Mouse (Mus musculus) kidney, postnatal 14 days (tissue): ENCODE measurements around the gene Ston2.
A peak's percentile ranks its signal among the peaks of the same experiment; 100 is the strongest.

Experiments
- DNase-seq: peaks from one replicate; pipeline ENCODE4 v3.0.0; 2022; ENCODE audit warnings: mixed read lengths

Ston2 gene

GRCm38 (mm10) chr12:91787959-91788437 lies at the start of gene Ston2:
Gene Ston2 (minus strand): TSS chr12:91788387.
- DNase-seq, result no peak

GRCm38 (mm10) chr12:91837401-91838065 lies 49.3 kb upstream of the Ston2 start:
- DNase-seq, result peak; percentile 47

DNA sequence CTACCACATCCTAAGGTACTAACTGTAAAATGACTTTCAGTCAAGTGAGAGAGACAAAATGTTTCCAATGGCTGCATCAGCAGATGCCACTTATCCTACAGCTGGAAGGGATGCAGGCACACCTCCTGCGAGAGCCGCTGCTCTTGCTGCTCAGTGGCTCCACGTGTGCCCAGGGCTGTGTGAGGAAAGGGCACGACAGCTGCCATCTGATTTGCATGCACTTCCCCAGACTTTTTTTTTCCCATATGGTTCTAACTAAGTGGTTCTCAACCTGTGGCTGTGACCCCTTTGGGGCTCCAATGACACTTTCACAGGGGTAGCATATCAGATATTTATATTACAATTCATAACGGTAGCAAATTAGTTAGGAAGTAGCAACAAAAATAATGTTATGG lies 45.7 kb upstream of the Ston2 start:
- no peak for DNase-seq

DNA sequence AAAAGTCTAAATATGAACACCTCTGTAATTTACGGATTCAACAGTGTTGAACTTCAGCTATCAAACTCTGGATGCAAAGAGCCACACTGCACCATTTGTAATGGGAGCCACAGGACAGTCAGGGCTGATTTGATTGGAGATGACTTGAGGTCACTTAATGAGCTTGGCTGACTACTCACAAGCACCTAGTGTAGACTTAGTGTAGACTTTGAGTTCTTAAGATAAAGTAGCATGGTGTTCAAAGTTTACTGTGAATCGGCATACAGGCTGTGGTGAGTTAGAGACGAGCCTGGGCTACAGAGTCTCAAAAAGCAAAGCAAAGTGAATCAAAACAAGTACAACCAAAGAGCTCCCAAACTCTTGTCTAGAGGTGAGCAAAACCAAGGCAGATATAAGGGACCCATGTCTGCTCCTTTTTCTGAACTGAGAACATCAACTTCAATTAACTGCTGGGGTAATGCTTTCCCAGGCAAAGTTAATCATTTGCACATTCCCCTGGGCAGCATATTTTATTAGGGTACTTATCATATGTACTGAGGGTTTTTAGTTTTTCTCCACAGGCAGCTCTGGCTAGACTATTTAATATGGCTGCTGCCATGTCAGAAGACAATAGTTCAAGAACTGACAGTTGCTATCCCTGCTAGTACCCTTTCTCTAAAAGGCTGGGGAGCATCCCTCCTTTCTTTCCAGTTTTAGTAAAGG lies 45.2 kb upstream of the Ston2 start:
- DNase-seq, result peak; percentile 13

DNA sequence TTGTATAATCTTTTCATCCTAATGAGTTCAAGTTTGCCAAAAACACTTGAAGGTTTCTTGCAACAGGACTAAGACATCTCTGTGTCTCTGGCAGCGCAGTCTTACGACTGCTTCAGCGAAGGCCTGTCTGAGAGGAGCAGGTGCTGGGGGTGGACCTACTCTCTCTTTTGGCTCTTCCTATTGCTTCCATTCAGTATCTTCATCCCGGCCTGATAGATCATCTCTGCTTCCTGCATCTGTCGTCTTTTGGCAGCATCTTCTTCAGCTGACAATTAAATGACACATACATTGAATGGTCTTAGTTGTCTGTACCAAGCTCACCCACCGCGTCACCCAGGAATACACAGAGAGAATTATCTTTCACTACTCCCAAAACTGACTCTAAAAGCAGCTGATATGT lies 43.2 kb upstream of the Ston2 start:
- no peak for DNase-seq

GRCm38 (mm10) chr12:91820461-91820860 lies 32.3 kb upstream of the Ston2 start:
- DNase-seq, result no peak

GRCm38 (mm10) chr12:91818726-91819125 lies 30.5 kb upstream of the Ston2 start:
- no peak for DNase-seq

GRCm38 (mm10) chr12:91815990-91816389 lies 27.8 kb upstream of the Ston2 start:
- peak; percentile 58 for DNase-seq

DNA sequence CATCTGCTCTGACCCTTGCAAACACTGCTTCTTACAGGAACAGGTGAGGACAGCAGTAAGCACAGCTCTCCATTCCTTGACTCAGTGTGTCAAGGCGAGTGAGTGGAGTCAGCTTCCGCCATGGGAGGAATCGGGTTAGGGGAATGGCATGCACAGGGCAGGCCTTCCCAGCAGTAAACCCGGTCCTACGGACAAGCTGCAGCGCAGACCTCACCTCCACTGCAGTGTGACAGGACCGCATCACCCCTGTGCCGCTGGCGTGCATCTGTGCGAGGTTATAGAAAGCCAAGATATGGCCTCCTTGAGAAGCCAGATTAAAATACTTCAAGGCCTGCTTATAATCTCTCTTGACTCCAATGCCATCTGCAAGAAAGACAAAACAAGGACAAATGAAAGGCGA lies 27.4 kb upstream of the Ston2 start:
- DNase-seq, result no peak

GRCm38 (mm10) chr12:91808911-91809310 lies 20.7 kb upstream of the Ston2 start:
- no peak for DNase-seq

GRCm38 (mm10) chr12:91807761-91808160 lies 19.6 kb upstream of the Ston2 start:
- no peak for DNase-seq

DNA sequence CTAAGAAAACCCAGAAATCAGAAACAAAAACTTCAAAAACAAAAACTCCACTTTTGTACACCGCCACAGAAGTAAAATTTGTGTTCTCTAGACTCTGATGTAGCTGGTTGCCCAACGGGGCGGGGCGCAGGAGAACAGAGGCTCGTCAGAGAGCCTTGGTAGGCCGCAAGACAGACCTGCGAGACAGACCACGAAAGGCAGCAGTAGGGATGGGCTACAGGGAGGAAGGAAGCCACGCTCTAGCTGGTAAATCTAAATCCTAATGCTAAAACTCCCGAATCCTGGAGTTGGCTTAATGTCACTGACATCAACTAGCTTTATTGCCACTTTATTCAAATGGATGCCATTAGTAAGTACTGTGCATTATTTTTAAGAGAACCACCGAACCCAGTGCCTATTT lies 18.9 kb upstream of the Ston2 start:
- DNase-seq, result no peak

DNA sequence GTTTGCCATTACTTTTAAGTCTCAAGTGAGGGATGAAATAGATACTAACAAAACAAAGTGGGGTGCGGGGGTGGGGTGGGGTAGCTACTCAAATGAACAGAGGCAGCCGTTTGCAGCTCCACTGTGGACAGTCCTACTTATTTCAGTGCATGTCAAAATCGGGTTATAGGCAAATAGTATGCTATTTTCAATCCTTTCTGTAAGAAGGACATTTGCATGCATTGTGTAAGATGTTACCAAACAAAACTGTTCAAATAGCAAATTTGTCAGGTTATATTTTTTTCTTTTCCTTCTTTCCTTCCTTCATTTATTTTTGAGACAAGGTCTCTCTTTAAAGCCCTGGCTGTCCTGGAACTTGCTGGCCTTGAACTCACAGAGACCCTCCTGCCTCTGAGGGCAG lies 16.1 kb upstream of the Ston2 start:
- no peak for DNase-seq

DNA sequence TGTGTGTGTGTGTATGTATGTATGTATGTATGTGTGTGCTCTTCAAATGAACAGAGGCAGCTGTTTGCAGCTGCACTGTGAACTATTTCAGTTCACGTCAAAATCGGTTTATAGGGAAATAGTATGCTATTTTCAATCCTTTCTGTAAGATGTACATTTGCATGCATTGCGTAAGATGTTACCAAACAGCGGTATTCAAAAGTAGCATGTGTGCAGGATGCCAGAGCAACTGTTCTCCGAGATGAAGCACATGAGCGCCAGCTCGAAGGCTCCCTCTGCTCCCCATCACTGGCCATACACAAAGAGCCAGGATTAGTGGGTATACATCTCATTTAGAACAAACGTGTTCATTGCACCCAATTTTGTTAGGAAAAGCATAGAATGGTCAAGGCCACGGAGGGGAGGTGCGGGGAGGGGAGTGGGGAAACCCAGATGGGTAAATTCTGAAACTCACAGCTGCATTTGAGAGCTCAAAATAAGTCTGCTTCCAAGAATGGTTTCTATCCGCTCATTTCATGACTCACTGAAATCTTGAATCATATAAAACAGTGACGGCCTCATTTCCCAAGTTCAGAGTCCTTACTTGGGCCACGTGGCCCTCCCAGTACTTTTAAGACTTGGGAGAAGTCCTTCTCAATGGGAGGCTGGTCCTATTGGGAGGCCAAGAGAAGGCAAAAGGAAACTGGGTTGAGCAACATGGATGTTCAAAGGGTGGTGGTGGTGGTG lies 15.2 kb upstream of the Ston2 start:
- DNase-seq, result no peak

- DNase-seq, result no peak
Observed at GRCm38 (mm10) chr12:91802586-91803206, 14.5 kb upstream of the Ston2 start.

- DNase-seq, result no peak
Observed at GRCm38 (mm10) chr12:91800861-91801385, 12.7 kb upstream of the Ston2 start.

GRCm38 (mm10) chr12:91799821-91800335 lies 11.7 kb upstream of the Ston2 start:
- DNase-seq, result no peak

DNA sequence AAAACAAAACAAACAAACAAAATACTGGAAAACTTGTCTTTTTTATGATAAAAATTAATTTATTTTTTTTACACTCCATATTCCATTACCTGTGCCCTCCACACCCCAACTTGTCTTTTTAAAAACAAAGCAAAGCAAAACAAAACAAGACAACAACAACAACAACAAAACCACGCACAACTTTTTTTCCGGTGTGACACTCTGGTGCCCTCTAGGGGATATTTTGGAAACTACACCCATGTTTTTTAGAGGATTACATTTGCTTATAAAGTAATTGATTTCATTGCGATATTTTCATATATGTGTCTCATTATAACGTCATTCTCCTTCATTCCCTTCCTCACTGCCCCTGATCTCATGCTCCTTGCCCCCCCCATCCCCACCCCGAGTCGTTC lies 11.2 kb upstream of the Ston2 start:
- DNase-seq, result peak; percentile 30

GRCm38 (mm10) chr12:91798720-91799378 lies 10.7 kb upstream of the Ston2 start:
- DNase-seq, result no peak

DNA sequence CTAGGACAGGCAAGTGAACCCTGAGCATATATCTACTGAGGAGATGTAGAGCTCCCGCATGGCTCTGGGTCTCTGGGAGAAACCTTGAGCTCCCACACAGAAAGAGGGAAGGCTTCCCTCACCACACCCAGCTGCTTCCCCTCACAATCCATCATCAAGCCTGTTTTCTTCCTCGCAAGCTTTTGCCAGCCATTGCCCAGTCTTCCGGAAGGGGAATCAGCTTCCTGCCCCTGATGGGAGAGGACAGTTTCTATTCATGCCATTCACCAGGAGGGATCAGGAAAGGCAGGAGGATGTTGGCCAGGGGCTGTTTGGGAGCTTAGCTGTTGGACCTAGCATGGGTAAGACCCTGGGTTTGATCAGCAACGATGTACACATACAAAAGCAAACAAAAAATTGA lies 8.6 kb upstream of the Ston2 start:
- DNase-seq, result peak; percentile 58

DNA sequence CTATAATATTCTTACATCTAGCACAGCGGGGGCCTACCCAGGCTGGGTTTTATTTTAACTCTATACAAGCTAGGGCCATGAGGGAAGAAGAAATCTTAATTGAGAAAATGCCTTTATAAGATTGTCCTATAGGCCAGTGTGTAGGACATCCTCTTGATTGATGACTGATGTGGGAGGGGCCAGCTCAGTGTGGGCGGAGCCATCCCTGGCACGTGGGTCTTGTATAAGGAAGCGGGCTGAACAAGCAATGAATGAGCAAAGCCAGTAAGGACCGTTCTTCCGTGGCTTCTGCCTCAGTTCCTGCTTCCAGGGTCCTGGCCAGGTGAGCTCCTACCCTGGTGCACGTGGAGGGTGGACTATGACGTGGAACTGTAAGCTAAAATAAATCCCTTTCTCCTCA lies 5.1 kb upstream of the Ston2 start:
- DNase-seq, result no peak

DNA sequence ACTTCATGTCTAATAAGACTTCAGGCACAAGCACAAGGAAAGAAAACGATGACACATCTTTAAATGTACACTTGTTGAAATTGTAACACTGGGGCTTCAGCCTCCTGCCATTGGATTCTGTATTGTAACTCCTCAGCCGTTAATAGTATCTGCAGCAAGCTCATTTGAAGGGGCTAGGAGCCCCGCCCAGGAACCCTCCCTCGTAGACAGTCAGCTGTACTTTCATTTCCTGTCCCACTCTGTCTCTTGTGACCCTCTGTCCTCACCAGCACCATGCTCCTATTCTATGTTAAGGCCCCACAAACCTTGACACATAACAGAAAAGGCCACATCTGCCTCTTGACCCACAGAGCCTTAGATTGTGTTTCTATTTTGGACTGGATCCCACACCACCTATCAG lies 3.6 kb upstream of the Ston2 start:
- DNase-seq, result no peak
